10 mouse cellular contexts compared by ENCODE assay signal in genomic region chr6:126553812-126554211, GRCm38 (mm10). TPM values are rescaled to one million over a fixed set of nuclear protein-coding genes. Genes with fewer than 3 reads are reported as not detected.
DNase-seq lines count a peak whose midpoint lies in the region; ATAC-seq and TF ChIP-seq lines count a peak whose summit lies in the region.
"Had no signal": no experiment of that assay in that cellular context is flagged by ENCODE, and none has a peak within 500 bp of the region (broad histone marks: within the 10 kb centered on the region; RNA-seq: fewer than 3 reads in every experiment).

No protein-coding gene starts in this region.

- no peak overlapping the region for H3K4me3 ChIP-seq in forebrain, embryonic 15.5 days
- no peak overlapping the region for H3K4me3 ChIP-seq in intestine, embryonic 16.5 days (ENCODE audit: low read length)
- no peak overlapping the region for H3K4me3 ChIP-seq in stomach, postnatal 0 days (ENCODE audit: low read depth, low read length)

- no peaks in the 10 kb centered on the region for H3K27me3 ChIP-seq in forebrain, embryonic 15.5 days
- H3K27me3 ChIP-seq in intestine, embryonic 16.5 days (replicated peaks; ENCODE audit: control insufficient read depth, insufficient read depth, low read length), result 0 out of 2 replicates have a peak, but pooled peaks cover 3% of the 10 kb centered on the region
- H3K27me3 ChIP-seq in stomach, postnatal 0 days (ENCODE audit: control insufficient read depth, insufficient read depth, low read length), result no peaks in the 10 kb centered on the region

- TF ChIP-seq EP300 in stomach, postnatal 0 days (optimal IDR thresholded peaks at IDR 0.05), result no peak

- peak; percentile 12 for DNase-seq in adrenal gland, postnatal 25 days
- DNase-seq in adrenal gland, adult 2 months, result no peak
- DNase-seq in lung, postnatal 4 days, result peak; percentile 22 to 34
- peak; percentile 24 for DNase-seq in stomach, postnatal 0 days (ENCODE audit: low spot score)
- no peak for DNase-seq in thymus, postnatal 36 days

- no peaks in the 10 kb centered on the region for H3K36me3 ChIP-seq in forebrain, embryonic 15.5 days
- no peaks in the 10 kb centered on the region for H3K36me3 ChIP-seq in intestine, embryonic 16.5 days (ENCODE audit: control insufficient read depth, insufficient read depth, low read length)
- no peaks in the 10 kb centered on the region for H3K36me3 ChIP-seq in stomach, postnatal 0 days (ENCODE audit: control insufficient read depth, insufficient read depth, low read length)

- peak; percentile 81 for ATAC-seq in cerebellum, adult (ENCODE audit: insufficient number of reproducible peaks, low FRiP score, low TSS enrichment)
- ATAC-seq in forebrain, embryonic 15.5 days (replicated peaks), result peak; percentile 46
- ATAC-seq in intestine, embryonic 16.5 days, result peak; percentile 40; the same call in 1 of the 2 replicates
- ATAC-seq in stomach, postnatal 0 days (ENCODE audit: low FRiP score, low TSS enrichment), result peak; percentile 60; the same call in 1 of the 2 replicates

- H3K9ac ChIP-seq in forebrain, embryonic 15.5 days (replicated peaks), result no peak overlapping the region
- no peak overlapping the region for H3K9ac ChIP-seq in intestine, embryonic 16.5 days (ENCODE audit: low read depth, low read length)
- no peak overlapping the region for H3K9ac ChIP-seq in stomach, postnatal 0 days (ENCODE audit: low read length)

- no peaks in the 10 kb centered on the region for H3K9me3 ChIP-seq in forebrain, embryonic 15.5 days
- no peaks in the 10 kb centered on the region for H3K9me3 ChIP-seq in intestine, embryonic 16.5 days (ENCODE audit: control insufficient read depth, low read length)
- no peaks in the 10 kb centered on the region for H3K9me3 ChIP-seq in stomach, postnatal 0 days (ENCODE audit: control insufficient read depth, low read length)

- WGBS in forebrain, embryonic 15.5 days, result 36% methylated on average over 9 of the region's 9 CpGs
- WGBS in intestine, embryonic 16.5 days, result 21% methylated on average over 9 of the region's 9 CpGs
- WGBS in stomach, postnatal 0 days, result 22% methylated on average over 9 of the region's 9 CpGs

- H3K4me1 ChIP-seq in forebrain, embryonic 15.5 days, result no peaks in the 10 kb centered on the region
- no peaks in the 10 kb centered on the region for H3K4me1 ChIP-seq in intestine, embryonic 16.5 days (ENCODE audit: control insufficient read depth, insufficient read depth, low read length)
- H3K4me1 ChIP-seq in stomach, postnatal 0 days (replicated peaks; ENCODE audit: control insufficient read depth, insufficient read depth), result no peaks in the 10 kb centered on the region

- no peak overlapping the region for H3K27ac ChIP-seq in forebrain, embryonic 15.5 days (replicated peaks)
- H3K27ac ChIP-seq in intestine, embryonic 16.5 days (ENCODE audit: low read length), result no peak overlapping the region
- H3K27ac ChIP-seq in stomach, postnatal 0 days (replicated peaks), result no peak overlapping the region

- peak; percentile 74 for TF ChIP-seq CTCF in stomach, postnatal 0 days (IDR thresholded peaks at IDR 0.05; ENCODE audit: low read depth)

- no peak overlapping the region for H3K4me2 ChIP-seq in forebrain, embryonic 15.5 days (replicated peaks)
- H3K4me2 ChIP-seq in intestine, embryonic 16.5 days (ENCODE audit: low read depth, low read length), result no peak overlapping the region
- no peak overlapping the region for H3K4me2 ChIP-seq in stomach, postnatal 0 days (replicated peaks; ENCODE audit: low read depth)

RNA-seq across cellular contexts. Expression of gene Kcna5, which starts 18.6 kb away (rescaled TPM):
- 1.7 and 3.5 TPM in 2 replicates for total RNA-seq in adrenal gland, postnatal 25 days (2021)
- total RNA-seq in adrenal gland, adult 2 months (2021), result 1 to 10 TPM; 2.9 to 3.0 TPM
- 3.5 and 3.8 TPM in 2 replicates for polyA plus RNA-seq in adrenal gland, adult 2 months (2012; rRNA removed)
- polyA plus RNA-seq in forebrain, embryonic 15.5 days (2015; fragmentation: Nextera tagmentation; extraction: Ambion mirVana), result 1.3 and 2.4 TPM in 2 replicates
- polyA plus RNA-seq in intestine, embryonic 16.5 days (2015; fragmentation: Nextera tagmentation; extraction: Ambion mirVana), result 6.5 and 7.6 TPM in 2 replicates
- polyA plus RNA-seq in stomach, postnatal 0 days (2015; fragmentation: Nextera tagmentation; extraction: Ambion mirVana), result 3.2 and 3.5 TPM in 2 replicates
- polyA plus RNA-seq: C2C12; liver, adult 2 months had no signal

Comparison
In these comparisons a context has a peak if more than half of its experiments do, and no peak if none do; other contexts are left out.
1. DNase-seq: peak in adrenal gland, postnatal 25 days (single experiment), lung, postnatal 4 days (2 of 2) and stomach, postnatal 0 days (single experiment); none in adrenal gland, adult 2 months (single experiment) and thymus, postnatal 36 days (0 of 2).
2. Peak in every context shown above with its lines, with median percentiles within 50 percentile points of each other: ATAC-seq.